Mouse (Mus musculus) heart, adult 8-10 months (tissue): Measurements from ENCODE around the gene Neurl1b. TPM values are rescaled to one million over a fixed set of nuclear protein-coding genes. Genes with fewer than 3 reads are reported as not detected.

ENCODE experiments used
- DNase-seq: peaks from one replicate; pipeline ENCODE4 v3.0.0; 2022; ENCODE audit warnings: low spot score
- total RNA-seq, 4 experiments: library from RNA; stranded (reverse); gene quantifications; 2 replicates each; pipeline ENCODE4 v1.2.4; 2022

Gene Neurl1b
- total RNA-seq, 4 experiments from 2014 or later = 3.6 to 5.1 (median 4.4) TPM

DNA sequence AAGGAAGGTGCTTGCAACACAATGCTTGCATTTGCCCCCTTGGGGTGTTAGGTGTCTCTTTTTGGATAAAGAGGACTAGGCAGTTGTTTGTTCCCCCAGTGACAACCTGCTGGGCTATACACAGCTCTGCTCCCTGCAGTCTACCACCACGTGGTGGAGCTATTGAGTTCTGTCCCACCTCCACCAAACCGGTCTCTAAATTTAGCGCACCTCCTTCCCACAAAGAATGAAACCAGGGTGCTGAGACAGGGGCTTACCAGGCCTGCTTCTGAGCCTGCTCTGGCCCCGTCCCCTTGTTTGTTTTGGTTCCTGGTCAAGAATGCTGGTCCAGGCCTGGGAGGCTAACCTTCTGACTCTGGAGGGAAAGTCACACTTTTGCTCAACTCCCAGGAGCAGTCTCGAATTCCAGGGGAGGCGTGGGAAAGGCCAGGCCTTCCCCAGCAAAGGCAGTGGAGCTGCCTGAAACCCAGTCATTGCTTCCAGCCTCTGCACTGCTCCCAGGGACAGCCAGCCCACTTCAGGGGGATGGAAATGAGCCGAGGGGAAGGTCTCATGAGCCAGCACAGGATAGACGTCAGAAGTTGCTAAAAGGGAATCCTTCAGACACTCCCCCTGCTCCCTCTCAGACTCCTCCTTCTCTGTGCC lies 37.1 kb downstream of the Neurl1b start:
- peak; percentile 65 for DNase-seq

DNA sequence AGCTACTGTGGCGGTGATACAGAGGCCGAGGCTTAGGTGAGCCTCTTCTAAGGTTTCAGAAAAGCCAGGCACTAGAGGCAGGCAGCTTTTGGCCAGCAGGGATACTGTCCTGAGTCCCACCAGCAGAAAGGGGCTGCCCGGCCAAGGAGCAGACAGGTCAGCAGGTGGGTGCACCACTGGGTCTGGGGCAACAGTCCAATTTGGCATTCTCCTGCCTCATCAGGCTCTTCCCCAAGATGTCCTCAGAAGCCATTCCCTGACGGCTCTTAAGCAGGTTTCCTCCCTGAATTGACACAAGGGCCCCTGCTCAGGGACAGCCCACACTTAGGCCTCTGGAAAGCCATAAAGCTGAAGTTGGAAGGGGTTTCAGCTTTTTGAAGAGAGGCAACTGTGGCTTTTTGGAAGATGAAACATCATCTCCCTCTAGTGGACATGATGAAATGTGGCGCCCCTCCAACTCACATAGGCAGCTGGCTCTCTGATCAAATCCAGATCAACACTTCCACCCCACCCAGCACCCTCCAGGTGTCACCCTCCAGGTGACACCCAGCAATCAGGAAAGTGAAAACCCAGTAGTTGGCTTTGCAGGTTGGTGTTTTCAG lies 37.8 kb downstream of the Neurl1b start:
- peak; percentile 80 for DNase-seq

DNA sequence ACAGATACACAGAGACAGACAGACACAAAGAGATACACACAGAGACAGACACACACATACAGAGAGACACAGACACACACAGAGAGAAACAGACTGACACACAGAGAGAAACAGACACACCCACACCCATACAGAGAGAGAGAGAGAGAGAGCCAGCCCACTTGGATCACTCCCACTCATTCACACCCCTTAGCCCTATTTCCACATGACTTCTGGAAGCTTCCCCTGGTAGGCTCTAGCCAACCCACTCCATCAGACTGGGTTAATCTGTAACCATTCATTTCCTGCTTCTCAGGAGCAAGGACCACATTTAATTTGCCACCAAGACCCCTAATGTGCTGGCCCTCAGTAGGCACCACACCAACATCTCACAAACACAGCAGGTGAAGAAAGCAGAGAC lies 42.9 kb downstream of the Neurl1b start:
- DNase-seq = no peak

DNA sequence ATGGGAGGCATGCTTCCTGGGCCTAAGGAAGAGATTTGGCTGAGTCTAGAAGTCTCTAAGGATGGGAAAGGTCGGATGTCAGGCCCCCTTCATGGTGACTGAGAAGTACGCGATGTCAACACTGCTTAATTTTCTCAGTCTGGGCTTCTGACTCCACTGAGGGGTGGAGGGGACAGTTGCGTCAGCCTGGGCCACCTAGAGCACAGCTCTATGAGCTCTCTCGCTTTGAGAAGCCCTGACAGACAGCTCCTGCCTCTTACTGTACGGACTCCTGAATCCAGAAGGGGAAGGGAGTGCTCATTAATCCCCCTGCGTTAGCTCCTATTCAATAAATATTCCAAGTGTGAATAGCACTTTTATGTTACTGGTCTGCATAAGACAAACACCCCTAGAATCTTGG lies 43.4 kb downstream of the Neurl1b start:
- DNase-seq = no peak

DNA sequence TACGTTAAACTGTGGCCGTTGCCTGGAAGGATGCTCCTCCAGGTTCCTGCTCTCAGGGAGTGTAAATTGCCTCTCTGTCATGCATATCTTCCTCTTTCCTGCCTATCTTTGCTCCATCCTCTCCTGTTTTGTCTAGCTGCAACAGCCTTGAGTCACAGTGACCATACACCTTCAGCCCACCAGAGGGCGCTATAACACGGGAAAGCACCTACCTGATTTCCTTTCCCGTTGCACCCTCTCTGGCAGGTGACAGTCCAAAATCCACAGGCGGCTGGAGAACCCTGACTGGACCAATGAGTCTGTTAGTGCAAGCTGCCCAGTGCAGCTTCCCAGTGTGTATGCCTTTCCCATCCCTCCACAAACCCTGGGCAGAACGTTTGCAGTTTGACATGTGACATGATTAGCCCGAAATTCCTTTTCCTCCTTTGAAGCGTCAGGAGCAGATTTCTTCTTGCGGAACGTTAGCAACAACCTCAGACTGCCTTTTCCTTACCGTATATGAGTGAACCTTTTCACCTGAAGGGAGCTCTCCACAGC lies 48.1 kb downstream of the Neurl1b start:
- peak; percentile 79 for DNase-seq

DNA sequence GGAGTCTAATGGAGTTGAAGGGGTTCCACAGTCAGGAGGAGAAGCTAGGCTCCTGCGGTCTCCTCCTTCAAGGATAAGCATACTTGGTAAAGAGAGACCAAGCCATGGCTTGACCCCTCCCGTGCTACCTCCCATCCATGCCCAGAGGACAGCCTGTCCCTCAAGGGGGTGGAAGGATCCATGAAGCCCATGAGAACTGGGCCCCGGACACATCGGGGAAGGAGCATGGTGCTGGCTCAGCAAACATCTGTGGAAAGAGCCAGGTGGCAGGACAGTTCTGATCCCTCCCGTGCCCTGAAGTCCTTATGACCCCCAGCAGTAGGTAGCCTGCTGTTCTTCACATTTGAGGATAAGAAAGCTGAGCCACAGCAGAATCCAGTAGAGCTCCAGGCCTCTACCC lies 48.8 kb downstream of the Neurl1b start:
- DNase-seq = no peak

DNA sequence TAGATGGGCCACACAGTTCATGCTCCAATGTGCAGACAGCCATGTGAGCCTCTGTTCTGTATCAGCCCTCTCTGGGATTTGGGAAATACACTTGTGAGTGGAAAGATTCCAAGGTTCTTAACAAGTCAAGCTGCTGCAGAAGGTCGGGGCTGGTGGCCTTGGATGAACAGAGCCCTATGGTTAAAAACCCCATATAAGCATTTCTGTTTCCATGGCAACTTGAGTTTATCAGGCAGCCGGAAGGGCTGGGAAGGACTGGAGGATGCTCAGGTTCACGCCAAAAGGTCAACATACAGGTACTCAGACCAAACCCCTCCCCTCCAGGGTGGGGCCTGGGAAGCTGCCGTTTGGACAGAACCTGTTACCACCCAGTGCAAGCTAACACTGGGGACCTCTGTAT lies 49.4 kb downstream of the Neurl1b start:
- no peak for DNase-seq

DNA sequence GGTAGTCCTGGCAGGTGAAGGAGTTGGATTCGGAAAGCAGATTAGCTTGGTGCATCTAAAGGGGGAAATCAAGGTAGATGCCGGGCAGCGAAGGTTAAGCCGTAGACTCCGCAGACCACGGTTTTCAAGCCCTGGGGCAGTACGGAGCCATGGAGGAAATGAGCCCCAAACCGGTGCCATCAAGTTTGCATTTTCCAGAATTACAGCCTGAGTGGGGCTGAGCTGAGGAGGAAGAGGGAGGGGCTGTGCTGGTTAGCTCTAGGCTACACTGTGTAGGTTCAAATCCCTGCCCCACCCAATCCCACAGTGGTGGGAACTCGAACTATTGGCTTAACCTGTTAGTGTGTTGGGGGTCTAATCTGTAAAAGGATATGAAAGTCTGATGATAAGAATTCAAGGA lies 49.9 kb downstream of the Neurl1b start:
- DNase-seq = no peak

DNA sequence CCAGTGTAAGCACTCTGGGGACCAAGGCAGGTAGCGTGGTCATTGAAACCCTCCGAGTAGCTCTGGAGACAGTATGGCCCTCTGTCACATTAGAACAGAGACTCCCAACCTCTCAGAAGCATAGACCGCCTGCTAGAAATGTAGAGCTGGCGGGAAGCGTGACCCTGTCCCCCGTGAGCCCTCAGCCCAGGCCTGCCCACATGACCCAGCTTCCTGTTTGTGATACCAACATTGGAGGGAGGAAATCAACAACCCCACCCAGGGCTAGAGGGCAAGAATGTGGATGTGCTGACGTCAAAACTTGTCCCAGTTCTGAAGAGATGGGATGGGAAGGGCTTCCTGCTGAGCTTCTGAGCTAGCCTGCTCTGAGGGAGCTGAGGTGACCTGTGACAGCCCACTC lies 50.3 kb downstream of the Neurl1b start:
- peak; percentile 90 for DNase-seq

DNA sequence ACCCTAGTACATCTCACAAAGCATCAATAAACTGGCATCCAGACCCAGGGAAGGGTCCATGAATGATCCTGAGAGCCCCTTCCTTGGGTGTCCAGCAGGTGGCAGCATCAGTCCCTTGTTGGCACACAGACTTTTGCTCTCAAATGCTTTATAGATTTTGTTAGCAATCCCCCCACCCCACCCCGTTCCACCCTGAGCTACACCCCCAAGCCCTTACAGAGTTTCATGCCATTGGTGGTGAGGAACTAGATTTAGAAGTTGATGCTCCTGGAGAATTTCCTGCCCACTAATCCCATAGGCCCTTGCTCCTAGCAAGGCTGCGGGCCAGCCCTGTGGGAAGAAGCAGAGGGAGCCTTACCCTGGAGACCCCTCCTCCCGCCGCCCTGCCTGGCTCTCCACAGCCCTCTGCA lies 52.1 kb downstream of the Neurl1b start:
- DNase-seq = peak; percentile 80

DNA sequence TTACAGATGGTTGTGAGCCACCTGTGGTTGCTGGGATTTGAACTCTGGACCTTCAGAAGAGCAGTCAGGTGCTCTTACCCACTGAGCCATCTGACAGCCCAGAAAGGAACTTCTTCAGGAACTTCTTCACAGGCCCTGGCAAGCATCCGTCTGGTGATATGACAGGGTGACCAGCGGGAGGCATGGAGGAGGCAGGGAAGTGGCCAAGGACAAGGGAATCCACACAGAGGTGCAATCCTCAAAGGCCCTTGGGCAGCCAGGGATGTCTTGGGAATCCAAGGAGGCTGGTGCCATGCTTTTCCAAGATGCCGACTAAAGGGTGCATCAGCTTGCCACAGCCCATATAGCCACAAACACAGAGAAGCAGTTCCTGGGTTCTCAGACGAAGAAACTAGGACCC lies 53.0 kb downstream of the Neurl1b start:
- no peak for DNase-seq

DNA sequence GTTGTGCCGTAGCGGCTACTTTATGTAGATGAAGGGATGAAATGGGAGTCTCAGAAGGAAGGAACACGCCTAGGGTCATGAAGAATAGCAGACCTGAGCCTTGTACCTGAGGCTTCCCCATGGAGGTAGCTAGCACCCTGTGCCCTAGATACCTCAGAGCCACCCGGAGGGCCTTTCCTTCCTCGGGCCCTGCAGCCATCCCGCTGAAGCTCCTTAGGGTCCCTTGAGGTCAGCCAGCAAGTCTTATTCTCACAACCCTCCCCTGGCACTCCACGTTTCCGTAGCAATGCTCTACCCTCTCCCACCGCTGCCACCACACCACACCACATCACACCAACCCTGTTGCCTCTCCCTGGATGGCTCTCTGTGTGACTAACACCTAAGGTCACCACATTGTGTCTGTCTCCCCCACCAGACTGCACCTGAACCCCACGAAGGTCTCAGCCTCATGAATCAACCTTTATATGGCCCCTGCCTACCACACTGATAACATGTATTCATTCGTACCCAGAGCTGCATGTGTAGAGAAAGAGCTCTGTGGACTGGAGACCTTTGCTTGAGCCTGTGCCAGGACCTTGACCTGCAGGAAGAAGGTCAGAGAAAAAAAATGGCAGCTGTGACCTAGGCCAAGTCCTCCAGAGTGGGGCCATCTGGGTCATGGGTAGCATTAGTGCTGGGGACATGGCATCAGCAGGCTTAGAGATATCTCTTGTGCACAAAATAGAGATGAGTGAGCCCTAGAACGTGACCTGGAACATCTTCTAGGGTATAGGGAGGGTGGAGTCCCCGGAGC lies 53.7 kb downstream of the Neurl1b start:
- no peak for DNase-seq

DNA sequence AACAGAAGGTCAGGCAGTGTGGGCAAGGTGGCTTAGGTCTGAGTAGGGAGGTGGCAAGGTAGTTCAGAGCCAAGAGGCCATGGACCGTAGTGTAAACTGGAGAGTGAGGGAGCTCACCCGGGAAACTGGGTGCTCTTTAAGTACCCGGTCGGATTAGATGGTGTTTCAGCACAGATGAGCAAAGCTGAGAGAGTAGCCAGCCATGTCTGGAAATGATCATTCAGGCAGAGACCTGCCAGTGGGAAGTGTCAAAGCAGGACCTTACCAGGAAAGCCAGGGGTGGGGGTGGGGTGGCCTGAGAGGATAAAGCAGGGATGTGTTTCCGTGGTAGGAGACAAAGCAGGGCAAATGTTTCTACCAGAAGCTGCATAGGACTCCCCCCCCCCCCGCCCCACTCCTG lies 62.2 kb downstream of the Neurl1b start:
- DNase-seq = no peak

DNA sequence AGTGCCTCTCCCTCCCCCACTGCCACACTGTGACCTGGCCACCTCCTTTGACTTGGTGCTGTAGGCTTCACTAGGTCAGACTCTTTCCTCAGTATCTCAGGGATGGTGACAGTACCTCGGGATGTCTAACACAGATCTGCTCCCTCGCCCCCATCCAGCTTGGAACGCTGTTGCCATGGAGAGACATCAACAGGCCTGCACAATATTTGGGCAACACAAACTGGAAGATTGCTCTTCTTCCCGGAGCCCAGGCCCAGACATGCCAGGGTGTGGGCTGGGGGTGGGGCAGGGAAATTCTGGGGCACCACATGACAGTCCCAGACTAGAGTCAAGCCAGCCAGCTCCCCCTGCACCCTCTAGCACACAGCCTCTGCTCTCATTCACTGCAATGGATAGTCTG lies 64.0 kb downstream of the Neurl1b start:
- no peak for DNase-seq

DNA sequence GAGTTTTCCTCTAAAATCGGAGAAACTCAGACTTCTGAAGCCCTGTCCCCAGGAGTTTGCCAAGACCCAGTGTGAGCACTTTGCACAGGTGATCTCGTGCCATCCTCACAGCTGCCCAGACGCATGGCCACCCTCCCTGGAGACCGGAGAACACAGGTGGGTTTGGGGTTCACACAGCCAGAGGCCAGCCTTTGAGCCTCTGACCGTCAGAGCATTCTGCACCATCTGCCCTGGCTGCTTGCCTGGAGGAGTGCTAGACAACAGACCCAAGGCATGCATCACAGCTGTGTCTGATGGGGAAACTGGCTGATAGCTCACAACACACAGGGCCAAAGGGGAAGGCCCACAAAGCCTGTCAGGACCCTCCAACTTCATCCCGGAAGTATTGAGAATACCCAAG lies 65.0 kb downstream of the Neurl1b start:
- DNase-seq = no peak

DNA sequence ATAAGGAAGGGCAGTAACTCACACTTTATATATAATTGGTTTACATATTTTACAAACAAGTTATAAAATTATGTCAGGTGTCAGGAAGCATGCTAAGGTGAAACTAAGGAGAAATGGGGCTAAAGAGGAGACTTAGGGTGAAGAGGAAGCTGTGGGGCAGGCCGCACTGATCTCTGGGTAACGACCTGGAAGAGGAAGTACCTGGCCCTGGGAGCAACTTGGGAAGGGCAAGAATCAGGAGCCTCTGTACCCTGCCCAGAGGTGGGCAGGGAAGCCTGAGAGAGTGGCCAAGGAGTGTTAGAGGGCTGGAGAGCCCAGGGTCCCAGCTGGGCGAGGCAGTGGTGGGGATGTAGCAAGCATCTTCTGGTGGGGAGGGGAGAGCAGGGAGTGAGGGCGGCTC lies 66.3 kb downstream of the Neurl1b start:
- no peak for DNase-seq

DNA sequence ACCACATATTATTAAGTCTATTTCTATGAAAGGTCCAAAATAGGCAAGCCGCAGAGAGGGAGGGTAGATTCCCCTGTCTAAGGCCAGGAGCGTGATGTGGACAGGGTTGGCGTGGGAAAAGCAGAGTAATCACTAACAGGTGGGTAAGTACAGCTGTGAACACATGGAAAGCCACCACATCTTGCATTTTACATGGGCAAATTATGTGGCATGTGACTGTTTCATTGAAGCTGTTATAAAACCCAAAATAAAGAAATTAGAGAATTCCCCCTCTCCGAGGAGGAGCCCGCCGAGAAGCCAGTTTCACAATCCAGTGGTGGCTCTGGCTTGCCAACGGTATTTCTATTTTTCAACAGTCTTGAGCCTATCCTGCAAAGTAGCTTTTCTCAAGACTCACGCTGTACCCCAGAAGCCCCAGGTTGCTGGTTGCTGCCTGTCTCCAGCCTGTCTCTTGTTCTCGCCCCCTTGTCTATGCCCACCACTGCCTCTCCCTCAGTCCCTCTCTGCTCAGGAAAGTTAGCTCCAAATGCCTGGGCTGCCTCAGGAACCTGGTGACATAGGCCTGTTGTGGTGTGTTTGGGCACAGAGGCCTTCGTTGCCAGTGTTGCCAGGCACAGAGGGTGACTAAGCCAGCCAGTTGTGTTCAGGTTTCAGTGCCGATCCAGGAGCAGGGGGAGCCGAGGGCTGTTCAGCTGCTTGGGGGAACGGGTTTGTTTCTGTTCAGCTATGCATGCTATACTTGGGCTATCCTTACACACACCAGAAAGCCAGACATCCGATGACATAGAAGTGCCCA lies 70.2 kb downstream of the Neurl1b start:
- no peak for DNase-seq

DNA sequence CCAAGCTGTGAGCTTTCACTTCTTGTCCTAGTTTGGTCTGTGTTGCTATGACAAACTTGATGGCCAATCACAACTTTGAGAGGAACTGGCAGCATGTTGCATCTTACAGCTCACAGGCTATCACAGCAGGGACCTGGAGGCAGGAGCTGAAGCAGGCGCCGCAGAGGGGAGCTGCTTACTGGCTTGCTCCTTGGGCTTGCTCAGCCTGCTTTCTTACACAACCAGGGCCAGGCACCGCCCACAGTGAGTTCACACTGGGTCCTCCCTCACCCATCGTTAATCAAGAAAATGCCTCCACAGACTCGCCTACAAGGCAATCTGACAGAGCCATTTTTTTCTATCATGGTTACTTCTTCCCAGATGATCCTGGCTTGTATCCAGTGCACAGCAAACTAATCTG lies 72.6 kb downstream of the Neurl1b start:
- no peak for DNase-seq

DNA sequence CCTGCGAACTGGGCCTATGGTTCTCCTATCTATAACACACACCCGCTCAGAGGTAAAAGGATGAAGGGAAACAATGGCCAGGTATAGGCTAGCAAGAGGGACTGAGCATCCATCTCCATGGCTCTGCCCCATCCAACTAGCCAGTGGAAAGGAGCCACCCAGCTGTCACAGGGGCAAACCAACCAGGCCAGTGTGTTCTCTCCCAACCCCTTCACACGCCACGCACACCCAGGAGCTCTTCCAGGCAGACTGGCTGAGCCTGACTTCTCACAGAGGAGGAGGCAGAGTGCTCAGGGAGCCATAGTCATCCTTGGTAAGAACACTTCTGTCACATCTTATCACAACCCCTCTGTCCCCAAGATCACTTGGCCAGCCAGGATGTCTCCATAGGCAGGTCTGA lies 73.3 kb downstream of the Neurl1b start:
- no peak for DNase-seq

DNA sequence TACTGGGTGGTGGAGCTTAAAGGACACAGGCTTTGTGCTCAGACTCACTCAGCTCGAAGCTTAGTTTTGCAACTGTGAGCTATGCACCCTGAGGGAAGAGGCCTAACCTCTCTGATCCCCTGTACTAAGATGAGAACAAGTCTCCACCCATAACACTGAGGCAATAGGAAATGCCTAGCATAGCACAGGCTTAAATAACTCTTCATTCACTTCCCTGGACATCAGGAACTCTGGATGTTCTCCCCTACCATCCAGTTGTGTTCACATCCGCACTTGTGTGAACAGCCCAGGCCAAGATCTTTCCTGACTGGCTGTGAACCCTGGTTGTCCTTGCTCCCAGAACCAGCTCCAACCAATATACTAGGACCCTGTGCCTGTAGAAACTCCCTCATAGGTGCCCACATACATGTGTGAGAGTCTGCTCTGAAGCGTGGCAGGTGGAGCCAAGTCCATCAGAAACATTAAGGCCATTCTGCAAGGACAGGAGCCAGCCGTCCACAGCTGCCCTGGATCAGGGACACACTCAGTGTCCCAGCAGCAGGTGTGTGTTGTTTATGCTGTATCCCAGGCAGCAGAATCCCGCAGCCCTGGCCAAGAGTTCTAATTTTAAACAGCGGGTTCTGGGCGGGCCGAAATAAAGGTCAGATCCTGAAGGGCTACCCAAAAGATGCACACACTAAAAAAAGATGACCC lies 74.2 kb downstream of the Neurl1b start:
- DNase-seq = peak; percentile 91

DNA sequence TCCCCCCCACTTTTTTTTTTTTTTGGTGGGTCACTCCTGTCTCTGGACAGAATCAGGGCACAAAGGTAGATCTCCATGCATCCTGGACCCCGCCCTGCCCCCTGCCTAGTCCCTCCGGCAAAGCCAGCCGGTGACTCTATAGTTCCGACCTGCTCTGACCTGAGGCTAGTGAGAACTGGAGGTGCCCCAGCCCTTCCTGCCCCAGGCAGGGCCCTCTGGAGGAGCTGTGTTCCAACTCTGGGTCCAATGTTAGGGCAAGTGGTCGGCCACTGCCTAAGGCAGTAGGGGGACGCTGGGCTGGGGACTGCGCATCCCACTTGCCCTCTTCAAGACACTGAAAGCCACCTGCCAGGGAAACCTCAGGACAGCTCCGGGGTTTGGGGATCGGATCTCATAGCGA lies 75.4 kb downstream of the Neurl1b start:
- no peak for DNase-seq
